Mouse (Mus musculus) midbrain, embryonic 13.5 days (tissue): Measurements from ENCODE around the gene Surf4. TPM values are rescaled to one million over a fixed set of nuclear protein-coding genes. Genes with fewer than 3 reads are reported as not detected.

Experiments used
- ATAC-seq: fragments of 200-750 bp; cut with Nextera tagmentation; 2 replicates; pipeline ENCODE4 v1.8.0; 2017; ENCODE audit warnings: mild to moderate bottlenecking, moderate TSS enrichment, moderate library complexity
- H3K27ac ChIP-seq: fragments of 300-500 bp; sonication (generic); 2 replicates; pipeline ENCODE4 v1.5.1; 2015; ENCODE audit warnings: inconsistent platforms, mild to moderate bottlenecking, moderate library complexity
- H3K27me3 ChIP-seq: fragments of 300-500 bp; sonication (generic); 2 replicates; pipeline ENCODE4 v1.6.1; 2015; ENCODE audit warnings: mild to moderate bottlenecking, inconsistent platforms
- H3K36me3 ChIP-seq: fragments of 300-500 bp; sonication (generic); 2 replicates; pipeline ENCODE4 v1.6.1; 2015; ENCODE audit warnings: mild to moderate bottlenecking, inconsistent platforms
- H3K4me1 ChIP-seq: fragments of 300-500 bp; sonication (generic); replicated peaks from 2 replicates; pipeline ENCODE4 v1.6.1; 2015; ENCODE audit warnings: inconsistent platforms
- H3K4me2 ChIP-seq: fragments of 300-500 bp; sonication (generic); replicated peaks from 2 replicates; pipeline ENCODE4 v1.6.1; 2015; ENCODE audit warnings: moderate library complexity, mild to moderate bottlenecking, inconsistent platforms
- H3K4me3 ChIP-seq: fragments of 300-500 bp; sonication (generic); replicated peaks from 2 replicates; pipeline ENCODE4 v1.5.1; 2015; ENCODE audit warnings: mild to moderate bottlenecking, inconsistent platforms
- H3K9ac ChIP-seq: fragments of 300-500 bp; sonication (generic); replicated peaks from 2 replicates; pipeline ENCODE4 v1.6.1; 2015; ENCODE audit warnings: mild to moderate bottlenecking, inconsistent platforms
- H3K9me3 ChIP-seq: fragments of 300-500 bp; sonication (generic); 2 replicates; pipeline ENCODE4 v1.6.1; 2016; ENCODE audit warnings: mild to moderate bottlenecking, inconsistent platforms
- WGBS: fragments of 180-500 bp; shearing (Covaris S2); methylation state at CpG from one replicate; pipeline ENCODE4 v1.1.7; 2015; 5-methylcytosine and 5-hydroxymethylcytosine counted together
- polyA plus RNA-seq: library from polyadenylated mRNA; unstranded; fragments of >200 nt; fragmentation: Nextera tagmentation; extraction: Ambion mirVana; gene quantifications from 2 replicates; pipeline ENCODE4 v1.2.1, GENCODE M21; 2015

The Surf4 gene
- polyA plus RNA-seq, 1 experiment from 2014 or later, result 114 TPM

DNA sequence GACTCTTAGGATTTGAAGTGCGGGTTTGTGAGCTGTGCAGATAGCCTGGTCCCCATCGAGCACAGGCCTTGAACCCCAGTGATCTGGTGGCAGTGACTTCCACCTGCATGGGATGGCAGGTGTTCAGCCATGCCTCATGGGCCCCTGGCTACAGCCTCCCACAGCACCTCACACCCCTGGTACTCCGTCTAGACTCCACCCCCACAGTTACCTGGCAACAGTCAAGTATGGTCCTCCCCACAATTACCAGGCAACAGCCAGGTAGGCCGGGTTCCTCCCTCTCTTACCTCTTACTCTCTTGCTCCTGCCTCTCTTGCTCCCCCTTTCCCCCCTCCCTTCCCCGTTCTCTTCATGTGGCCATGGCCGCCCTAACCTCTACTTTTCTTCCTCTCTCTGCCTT is 63.1 kb downstream of the Surf4 start:
- Histone ChIP-seq H3K4me2 (no peak overlapping the region), H3K27me3 (no peaks in the 10 kb centered on the region), H3K9ac (no peak overlapping the region), H3K9me3 (no peaks in the 10 kb centered on the region), H3K36me3 (no peaks in the 10 kb centered on the region), H3K27ac (no peak overlapping the region), H3K4me1 (no peaks in the 10 kb centered on the region), H3K4me3 (no peak overlapping the region)
- no peak for ATAC-seq
- 75% methylated on average over 6 of the region's 6 CpGs for WGBS

Other genes with a start within 250 kb of the Surf4 start
- not detected in 2 replicates for gene Abo, start 68.9 kb downstream of the Surf4 start, polyA plus RNA-seq
- 31.0 and 33.9 TPM in 2 replicates for gene Surf6, start 31.0 kb downstream of the Surf4 start, polyA plus RNA-seq
- 160 and 164 TPM in 2 replicates for gene Med22, start 23.3 kb downstream of the Surf4 start, polyA plus RNA-seq
- gene Rpl7a, start 23.2 kb downstream of the Surf4 start, polyA plus RNA-seq, result 532 and 549 TPM in 2 replicates
- gene Surf2, start 17.6 kb downstream of the Surf4 start, polyA plus RNA-seq, result 59.3 and 60.6 TPM in 2 replicates
- 76.5 and 84.1 TPM in 2 replicates for gene Surf1, start 17.4 kb downstream of the Surf4 start, polyA plus RNA-seq
- gene Stkld1, start 119 bp upstream of the Surf4 start, polyA plus RNA-seq, result 0.13 and 0.21 TPM in 2 replicates
- gene Rexo4, start 30.5 kb upstream of the Surf4 start, polyA plus RNA-seq, result 33.7 and 36.1 TPM in 2 replicates
- not detected in 2 replicates for gene Adamts13, start 39.5 kb upstream of the Surf4 start, polyA plus RNA-seq
- gene Cacfd1, start 76.0 kb upstream of the Surf4 start, polyA plus RNA-seq, result 130 and 132 TPM in 2 replicates
- 3.6 and 3.8 TPM in 2 replicates for gene Slc2a6, start 94.1 kb upstream of the Surf4 start, polyA plus RNA-seq
- not detected in 2 replicates for gene Mymk, start 138.3 kb upstream of the Surf4 start, polyA plus RNA-seq
- gene Adamtsl2, start 145.5 kb upstream of the Surf4 start, polyA plus RNA-seq, result 6.0 and 6.9 TPM in 2 replicates
- 0.68 and 1.1 TPM in 2 replicates for gene Fam163b, start 208.6 kb upstream of the Surf4 start, polyA plus RNA-seq
- 0.19 and 0.82 TPM in 2 replicates for gene Dbh, start 231.3 kb upstream of the Surf4 start, polyA plus RNA-seq